Mouse (Mus musculus): ENCODE measurements around the gene Vmn2r49. TPM values are rescaled to one million over a fixed set of nuclear protein-coding genes. Genes with fewer than 3 reads are reported as not detected.
"Not testable (repeated sequence)": the region's sequence is repeated elsewhere in the genome, so short reads cannot be mapped to it uniquely, and the experiment has no call there.

Gene Vmn2r49
- not detected for total RNA-seq (2021)
- long read RNA-seq, experiment 1 = 0 reads
- long read RNA-seq, experiment 2 = 0 reads

DNA sequence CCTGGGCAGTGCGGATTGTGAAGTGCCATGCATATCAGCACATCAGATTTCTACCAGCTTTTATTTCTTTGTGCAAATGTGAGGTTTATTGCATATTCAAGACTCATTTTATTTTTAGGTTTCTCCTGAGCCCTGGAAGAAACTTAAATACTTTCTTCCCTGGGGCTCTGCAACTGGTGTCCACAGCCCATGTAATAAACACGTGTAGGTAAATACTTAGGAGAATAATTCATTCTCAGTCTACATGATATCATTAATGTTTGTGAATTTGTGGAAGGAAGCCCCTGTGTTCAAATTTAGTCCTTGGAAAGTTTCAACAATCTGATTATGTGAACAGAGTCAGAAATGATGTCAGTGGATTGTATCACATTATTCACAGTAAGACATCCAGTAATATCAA, at the start of gene Vmn2r49:
Vmn2r49 (minus strand) TSS at position 101 of the 400 bp plus-strand sequence.
- DNase-seq; intact Hi-C loops (cut with DNase I): not testable (repeated sequence)

DNA sequence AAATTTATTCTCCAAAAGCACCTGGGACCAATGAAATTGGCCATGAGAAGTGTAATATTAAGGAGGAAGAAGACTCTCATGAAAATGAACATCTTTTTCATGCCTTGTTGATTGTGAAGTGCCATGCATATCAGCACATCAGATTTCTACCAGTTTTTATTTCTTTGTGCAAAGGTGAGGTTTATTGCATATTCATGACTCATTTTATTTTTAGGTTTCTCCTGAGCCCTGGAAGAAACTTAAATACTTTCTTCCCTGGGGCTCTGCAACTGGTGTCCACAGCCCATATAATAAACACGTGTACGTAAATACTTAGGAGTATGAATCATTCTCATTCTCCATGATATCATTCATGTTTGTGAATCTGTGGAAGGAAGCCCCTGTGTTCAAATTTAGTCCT, 38.6 kb downstream of the Vmn2r49 start, which contains the start of gene Vmn2r48:
Vmn2r48 (minus strand) TSS at position 101 of the 400 bp plus-strand sequence.
- DNase-seq; intact Hi-C loops (cut with DNase I): not testable (repeated sequence)

Other genes starting within 250 kb of the Vmn2r49 start
- not detected for gene Vmn2r46, start 221.7 kb downstream of the Vmn2r49 start, total RNA-seq (2021)
- gene Vmn2r47, start 150.9 kb downstream of the Vmn2r49 start, total RNA-seq (2021) = not detected
- gene Vmn2r48, start 38.7 kb downstream of the Vmn2r49 start, total RNA-seq (2021) = not detected
- not detected for gene Vmn2r50, start 61.0 kb upstream of the Vmn2r49 start, total RNA-seq (2021)
- not detected for gene Vmn2r51, start 113.5 kb upstream of the Vmn2r49 start, total RNA-seq (2021)
- not detected for gene Vmn2r52, start 184.3 kb upstream of the Vmn2r49 start, total RNA-seq (2021)